Mouse (Mus musculus) hindbrain, embryonic 13.5 days (tissue): ENCODE results near the gene Ddx6. TPM values are rescaled to one million over a fixed set of nuclear protein-coding genes. Genes with fewer than 3 reads are reported as not detected.
A peak's percentile ranks its signal among the peaks of the same experiment; 100 is the strongest.
"Not testable (repeated sequence)": the region's sequence is repeated elsewhere in the genome, so short reads cannot be mapped to it uniquely, and the experiment has no call there.

Experiments used
- ATAC-seq: fragments of 200-750 bp; cut with Nextera tagmentation; 2 replicates; pipeline ENCODE4 v1.8.0; 2017; ENCODE audit warnings: moderate TSS enrichment; ENCODE audit not compliant: low FRiP score
- H3K27ac ChIP-seq: fragments of 300-500 bp; sonication (generic); 2 replicates; pipeline ENCODE4 v1.5.1; 2015; ENCODE audit warnings: inconsistent platforms, mild to moderate bottlenecking, moderate library complexity
- H3K27me3 ChIP-seq: fragments of 300-500 bp; sonication (generic); 2 replicates; pipeline ENCODE4 v1.6.1; 2015; ENCODE audit warnings: mild to moderate bottlenecking, inconsistent platforms
- H3K36me3 ChIP-seq: fragments of 300-500 bp; sonication (generic); 2 replicates; pipeline ENCODE4 v1.6.1; 2015; ENCODE audit warnings: mild to moderate bottlenecking, inconsistent platforms
- H3K4me1 ChIP-seq: fragments of 300-500 bp; sonication (generic); replicated peaks from 2 replicates; pipeline ENCODE4 v1.6.1; 2015; ENCODE audit warnings: inconsistent platforms
- H3K4me2 ChIP-seq: fragments of 300-500 bp; sonication (generic); 2 replicates; pipeline ENCODE4 v1.6.1; 2015; ENCODE audit warnings: inconsistent platforms, mild to moderate bottlenecking, moderate library complexity
- H3K4me3 ChIP-seq: fragments of 300-500 bp; sonication (generic); 2 replicates; pipeline ENCODE4 v1.5.1; 2015; ENCODE audit warnings: mild to moderate bottlenecking, inconsistent platforms
- H3K9ac ChIP-seq: fragments of 300-500 bp; sonication (generic); 2 replicates; pipeline ENCODE4 v1.6.1; 2015; ENCODE audit warnings: mild to moderate bottlenecking, inconsistent platforms
- H3K9me3 ChIP-seq: fragments of 300-500 bp; sonication (generic); 2 replicates; pipeline ENCODE4 v1.6.1; 2016; ENCODE audit warnings: inconsistent platforms
- WGBS: fragments of 180-500 bp; shearing (Covaris S2); methylation state at CpG from one replicate; pipeline ENCODE4 v1.1.7; 2015; 5-methylcytosine and 5-hydroxymethylcytosine counted together
- polyA plus RNA-seq: library from polyadenylated mRNA; unstranded; fragments of >200 nt; fragmentation: Nextera tagmentation; extraction: Ambion mirVana; gene quantifications from 2 replicates; pipeline ENCODE4 v1.2.1, GENCODE M21; 2015

The Ddx6 gene
- polyA plus RNA-seq, 1 experiment from 2014 or later = 26.1 TPM

DNA sequence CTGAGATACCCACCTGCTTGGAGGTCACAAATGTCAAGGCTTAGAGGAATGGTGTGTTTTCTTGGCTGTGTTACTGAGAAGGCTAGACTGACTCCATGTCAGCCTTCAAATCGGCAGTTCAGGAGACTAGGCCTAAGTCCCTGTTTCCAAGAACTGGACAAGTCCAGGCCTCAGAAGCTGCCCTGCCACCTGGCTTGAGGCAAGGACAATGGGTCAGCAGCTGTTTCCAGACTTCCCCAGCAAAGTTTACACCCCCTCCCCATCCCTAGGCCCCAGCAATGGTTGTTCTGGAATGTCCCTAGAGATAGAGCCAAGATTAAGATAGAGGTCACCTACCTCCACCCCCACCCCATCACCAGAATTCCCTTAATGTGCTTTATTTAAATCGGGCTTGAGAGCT, 7.0 kb upstream of the Ddx6 start:
- WGBS = 86% methylated on average over 2 of the region's 2 CpGs
- H3K36me3 ChIP-seq = no peaks in the 10 kb centered on the region
- ATAC-seq = no peak
- no peak overlapping the region for H3K4me2 ChIP-seq
- no peaks in the 10 kb centered on the region for H3K27me3 ChIP-seq
- H3K27ac ChIP-seq = no peak overlapping the region
- H3K4me3 ChIP-seq = no peak overlapping the region
- no peak overlapping the region for H3K9ac ChIP-seq
- H3K9me3 ChIP-seq = no peaks in the 10 kb centered on the region
- H3K4me1 ChIP-seq = peaks cover 24% of the 10 kb centered on the region

GRCm38 (mm10) chr9:44598899-44599495, 5.7 kb upstream of the Ddx6 start:
- Histone ChIP-seq H3K36me3 (no peaks in the 10 kb centered on the region), H3K9ac (peak overlapping the region; percentile 55), H3K4me2 (peak overlapping the region; percentile 42), H3K4me3 (peak overlapping the region; percentile 5; the same call in 1 of the 2 replicates), H3K4me1 (peaks cover 30% of the 10 kb centered on the region), H3K27ac (peak overlapping the region; percentile 72), H3K9me3 (no peaks in the 10 kb centered on the region), H3K27me3 (no peaks in the 10 kb centered on the region)
- ATAC-seq = peak; percentile 63
- WGBS = 6% methylated on average over 18 of the region's 18 CpGs

GRCm38 (mm10) chr9:44599616-44600015, 5.1 kb upstream of the Ddx6 start:
- Histone ChIP-seq H3K27me3 (no peaks in the 10 kb centered on the region), H3K4me1 (peaks cover 30% of the 10 kb centered on the region), H3K4me2 (peak overlapping the region; percentile 42; the same call in 1 of the 2 replicates), H3K27ac (peak overlapping the region; percentile 72), H3K9me3 (no peaks in the 10 kb centered on the region), H3K36me3 (no peaks in the 10 kb centered on the region), H3K4me3 (no peak overlapping the region), H3K9ac (peak overlapping the region; percentile 55; the same call in 1 of the 2 replicates)
- 28% methylated on average over 4 of the region's 6 CpGs for WGBS
- no peak for ATAC-seq

- Histone ChIP-seq H3K36me3 (no peaks in the 10 kb centered on the region), H3K9ac (no peak overlapping the region), H3K4me1 (peaks cover 30% of the 10 kb centered on the region), H3K4me2 (no peak overlapping the region), H3K27me3 (no peaks in the 10 kb centered on the region), H3K27ac (no peak overlapping the region), H3K9me3 (no peaks in the 10 kb centered on the region), H3K4me3 (no peak overlapping the region)
- WGBS = 89% methylated on average over 6 of the region's 6 CpGs
- ATAC-seq = no peak
These were observed 3.9 kb upstream of the Ddx6 start for GRCm38 (mm10) chr9:44600801-44601200.

DNA sequence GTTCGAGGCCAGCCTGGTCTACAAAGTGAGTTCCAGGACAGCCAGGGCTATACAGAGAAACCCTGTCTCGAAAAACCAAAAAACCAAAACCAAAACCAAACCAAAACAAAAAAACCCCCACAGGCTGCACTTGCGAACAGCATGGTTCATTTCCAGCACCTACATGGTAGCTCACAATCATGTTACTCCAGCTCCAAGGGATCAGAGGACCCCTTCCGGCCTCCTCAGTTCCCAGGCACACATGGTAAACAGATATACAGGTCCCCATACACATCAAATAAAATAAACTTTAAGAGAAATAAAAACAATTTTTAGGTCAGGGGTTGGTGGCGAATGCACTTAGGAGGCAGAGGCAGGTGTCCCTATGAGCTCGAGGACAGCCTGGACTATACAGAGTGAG, 1.9 kb upstream of the Ddx6 start:
- 74% methylated on average over 6 of the region's 6 CpGs for WGBS
- H3K9ac ChIP-seq = peak overlapping the region; percentile 100; the same call in 1 of the 2 replicates
- no peak for ATAC-seq
- peaks cover 6% of the 10 kb centered on the region for H3K36me3 ChIP-seq
- H3K9me3 ChIP-seq = no peaks in the 10 kb centered on the region
- H3K27ac ChIP-seq = peak overlapping the region; percentile 100; the same call in 1 of the 2 replicates
- H3K4me2 ChIP-seq = peak overlapping the region; percentile 84
- peaks cover 43% of the 10 kb centered on the region for H3K4me1 ChIP-seq
- H3K4me3 ChIP-seq = peak overlapping the region; percentile 94
- H3K27me3 ChIP-seq = no peaks in the 10 kb centered on the region

DNA sequence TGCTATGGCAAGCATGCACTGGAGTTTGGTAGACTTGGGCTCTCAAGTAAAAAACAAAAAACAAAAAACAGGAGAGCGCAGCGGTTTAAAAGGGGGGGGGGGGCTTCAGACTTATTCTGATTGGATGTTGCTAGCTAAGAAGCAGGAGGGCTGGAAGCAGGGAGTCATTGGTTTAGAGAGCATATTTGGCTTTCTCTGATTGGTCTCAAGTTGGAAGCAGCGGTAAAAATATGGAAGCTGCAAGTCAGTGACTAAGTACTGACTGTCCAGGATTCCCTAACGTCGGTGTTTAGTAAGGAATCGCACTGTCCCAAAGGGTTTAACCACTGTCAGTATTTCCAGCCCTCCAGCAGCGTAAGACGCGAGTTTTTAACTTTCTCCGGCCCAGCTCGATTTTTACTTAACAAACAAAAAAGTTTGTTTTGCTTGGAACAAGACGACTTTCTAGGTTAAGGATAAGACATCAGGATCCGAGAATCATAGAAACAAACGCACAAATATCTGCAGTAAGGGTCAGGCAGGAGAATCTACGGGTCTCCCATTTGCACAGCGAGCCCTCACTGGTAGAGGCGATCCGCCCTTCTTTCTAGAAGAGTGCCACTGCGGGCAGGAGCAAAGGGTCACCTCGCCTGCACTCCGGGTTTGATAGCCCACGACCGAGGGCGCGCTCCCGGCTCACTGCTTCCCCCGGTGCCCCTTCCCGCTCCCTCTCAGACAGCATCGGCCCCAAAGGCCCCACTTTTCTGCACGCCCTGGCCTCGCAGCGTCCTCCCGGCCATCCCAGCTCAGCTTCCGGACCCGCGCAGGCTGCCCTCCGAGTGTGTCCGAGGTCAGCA, 1.0 kb upstream of the Ddx6 start:
- Histone ChIP-seq H3K9me3 (no peaks in the 10 kb centered on the region), H3K4me1 (peaks cover 44% of the 10 kb centered on the region), H3K27me3 (no peaks in the 10 kb centered on the region), H3K27ac (peak overlapping the region; percentile 100), H3K4me3 (peak overlapping the region; percentile 94), H3K9ac (peak overlapping the region; percentile 100), H3K36me3 (peaks cover 14% of the 10 kb centered on the region), H3K4me2 (peak overlapping the region; percentile 84)
- under 1% methylated on average over 38 of the region's 38 CpGs for WGBS
- ATAC-seq = peak; percentile 50

GRCm38 (mm10) chr9:44604290-44604778, 358 bp upstream of the Ddx6 start:
- H3K9me3 ChIP-seq = no peaks in the 10 kb centered on the region
- peak overlapping the region; percentile 84 for H3K4me2 ChIP-seq
- peaks cover 44% of the 10 kb centered on the region for H3K4me1 ChIP-seq
- no peaks in the 10 kb centered on the region for H3K27me3 ChIP-seq
- peak overlapping the region; percentile 94 for H3K4me3 ChIP-seq
- ATAC-seq = peak; percentile 77
- H3K36me3 ChIP-seq = peaks cover 19% of the 10 kb centered on the region
- H3K9ac ChIP-seq = peak overlapping the region; percentile 100
- WGBS = under 1% methylated on average over 36 of the region's 65 CpGs
- H3K27ac ChIP-seq = peak overlapping the region; percentile 100

- Histone ChIP-seq H3K9ac (peak overlapping the region; percentile 100), H3K27me3 (no peaks in the 10 kb centered on the region), H3K9me3 (no peaks in the 10 kb centered on the region), H3K4me3 (peak overlapping the region; percentile 94), H3K4me1 (peaks cover 42% of the 10 kb centered on the region), H3K27ac (peak overlapping the region; percentile 100), H3K36me3 (peaks cover 28% of the 10 kb centered on the region), H3K4me2 (peak overlapping the region; percentile 68)
- WGBS = under 1% methylated on average over 13 of the region's 13 CpGs
- no peak for ATAC-seq
These were observed 999 bp downstream of the Ddx6 start for GRCm38 (mm10) chr9:44605616-44606165.

DNA sequence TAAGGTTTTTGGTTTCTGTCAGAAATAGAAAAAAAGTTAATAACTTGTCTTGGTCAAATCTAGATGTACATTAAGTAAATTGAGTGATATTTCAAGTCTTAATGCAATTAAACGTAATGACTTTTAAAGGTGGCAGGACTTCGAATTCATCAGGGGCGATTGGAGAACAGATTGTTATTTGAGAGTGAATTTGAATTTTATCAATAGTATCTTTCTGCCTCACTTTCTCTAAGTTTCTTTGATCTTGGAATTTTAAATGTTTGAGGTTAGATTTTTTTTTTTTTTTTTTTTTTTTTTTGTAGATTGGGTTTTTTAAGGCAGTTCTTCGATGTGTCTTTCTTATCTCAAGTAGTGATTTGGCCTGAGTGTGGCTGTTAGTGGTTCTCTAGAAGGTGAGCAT, 2.0 kb downstream of the Ddx6 start:
- Histone ChIP-seq H3K9ac (no peak overlapping the region), H3K27ac (no peak overlapping the region), H3K9me3 (no peaks in the 10 kb centered on the region), H3K4me3 (peak overlapping the region; percentile 94), H3K4me1 (peaks cover 42% of the 10 kb centered on the region), H3K36me3 (peaks cover 34% of the 10 kb centered on the region), H3K27me3 (no peaks in the 10 kb centered on the region), H3K4me2 (peak overlapping the region; percentile 68)
- no peak for ATAC-seq
- 73% methylated on average over 4 of the region's 4 CpGs for WGBS

- Histone ChIP-seq H3K27me3 (no peaks in the 10 kb centered on the region), H3K4me3 (peak overlapping the region; percentile 31), H3K4me2 (peak overlapping the region; percentile 68), H3K9ac (peak overlapping the region; percentile 46), H3K4me1 (peaks cover 42% of the 10 kb centered on the region), H3K27ac (no peak overlapping the region), H3K36me3 (peaks cover 39% of the 10 kb centered on the region), H3K9me3 (no peaks in the 10 kb centered on the region)
- 58% methylated on average over 4 of the region's 4 CpGs for WGBS
- no peak for ATAC-seq
These were observed 2.6 kb downstream of the Ddx6 start for GRCm38 (mm10) chr9:44607306-44607705.

DNA sequence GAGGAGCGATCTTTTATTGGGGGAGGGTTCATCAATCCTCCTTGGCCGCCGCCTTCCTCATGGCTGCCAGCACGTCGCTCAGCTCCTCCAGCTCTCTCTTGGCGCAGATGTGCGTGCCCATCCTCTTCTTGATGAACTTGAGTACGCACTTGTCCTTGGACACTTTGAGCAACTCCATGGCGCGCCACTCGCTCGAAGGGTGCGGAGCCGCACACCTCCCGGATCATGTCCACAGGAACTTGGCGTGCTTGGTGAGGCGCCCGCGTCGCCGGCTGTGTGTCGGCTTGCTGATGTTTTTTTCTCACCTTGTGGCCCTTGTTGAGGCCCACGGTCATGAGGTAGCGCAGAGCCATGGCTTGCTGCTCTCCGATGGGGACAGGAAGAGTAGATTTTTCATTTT, 5.7 kb downstream of the Ddx6 start:
- Histone ChIP-seq H3K9me3 (no peaks in the 10 kb centered on the region), H3K4me3 (no peak overlapping the region), H3K4me2 (no peak overlapping the region), H3K36me3 (peaks cover 69% of the 10 kb centered on the region), H3K27me3 (no peaks in the 10 kb centered on the region), H3K9ac (no peak overlapping the region), H3K4me1 (peaks cover 34% of the 10 kb centered on the region), H3K27ac (no peak overlapping the region)
- ATAC-seq = no peak
- 98% methylated on average over 25 of the region's 25 CpGs for WGBS

DNA sequence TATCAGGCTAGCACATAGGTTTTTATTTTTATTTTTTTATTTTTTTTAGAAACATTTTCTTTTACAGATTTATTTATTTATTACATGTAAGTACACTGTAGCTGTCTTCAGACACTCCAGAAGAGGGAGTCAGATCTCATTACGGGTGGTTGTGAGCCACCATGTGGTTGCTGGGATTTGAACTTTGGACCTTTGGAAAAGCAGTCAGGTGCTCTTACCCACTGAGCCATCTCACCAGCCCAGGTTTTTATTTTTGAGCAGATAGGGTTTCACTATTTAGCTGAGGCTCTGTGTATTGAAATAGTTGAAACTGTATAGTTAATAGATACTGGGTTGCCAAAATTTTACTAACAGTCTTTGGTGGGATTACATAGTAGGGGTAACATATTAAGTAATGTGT, 8.4 kb downstream of the Ddx6 start:
- ATAC-seq, H3K9me3 ChIP-seq, H3K27ac ChIP-seq, H3K27me3 ChIP-seq, H3K4me2 ChIP-seq, H3K4me3 ChIP-seq, H3K9ac ChIP-seq: not testable (repeated sequence)
- Histone ChIP-seq H3K4me1 (peaks cover 18% of the 10 kb centered on the region), H3K36me3 (peaks cover 86% of the 10 kb centered on the region)
- 89% methylated on average over 1 of the region's 1 CpGs for WGBS
